Mouse (Mus musculus): Measurements from ENCODE around the gene Auts2.

- no peak for TF ChIP-seq CTCF (IDR thresholded peaks at IDR 0.05)
- 0 out of 2 replicates have a peak, but pooled peaks have one; percentile 17 for TF ChIP-seq EP300 (IDR thresholded peaks at IDR 0.05)
These were observed 832.2 kb downstream of the Auts2 start for GRCm38 (mm10) chr5:131710735-131711473.

All from lung, postnatal 0 days (tissue).